9 mouse cellular contexts compared by ENCODE assay signal in genomic region chrX:36989752-36990404, GRCm38 (mm10). TPM values are rescaled to one million over a fixed set of nuclear protein-coding genes. Genes with fewer than 3 reads are reported as not detected.
A peak's percentile ranks its signal among the peaks of the same experiment; 100 is the strongest.
DNase-seq lines count a peak whose midpoint lies in the region; ATAC-seq and TF ChIP-seq lines count a peak whose summit lies in the region.
"Had no signal": no experiment of that assay in that cellular context is flagged by ENCODE, and none has a peak within 500 bp of the region (broad histone marks: within the 10 kb centered on the region; RNA-seq: fewer than 3 reads in every experiment).

No protein-coding gene starts in this region.

- TF ChIP-seq CTCF in kidney, adult 2 months (conservative IDR thresholded peaks at IDR 0.05; ENCODE audit: insufficient read depth, insufficient read length, low read depth, low read length): no peak
- TF ChIP-seq CTCF in ES-Bruce4 (IDR thresholded peaks at IDR 0.05; ENCODE audit: low read depth, low read length): no peak

- ATAC-seq in embryonic facial prominence, embryonic 14.5 days (ENCODE audit: low read depth): peak; percentile 10; the same call in 1 of the 2 replicates
- ATAC-seq in limb, embryonic 12.5 days (ENCODE audit: insufficient number of reproducible peaks, insufficient read depth, low FRiP score, low TSS enrichment, low read depth): 0 out of 2 replicates have a peak, but pooled peaks have one; percentile 33
- 0 out of 2 replicates have a peak, but pooled peaks have one; percentile 2 for ATAC-seq in stomach, embryonic 14.5 days (ENCODE audit: insufficient number of reproducible peaks, insufficient read depth, low FRiP score, low read depth)

- no peaks in the 10 kb centered on the region for H3K9me3 ChIP-seq in ES-Bruce4 (replicated peaks; ENCODE audit: control insufficient read depth, insufficient read depth, low read length, poor library complexity, severe bottlenecking)
- no peaks in the 10 kb centered on the region for H3K9me3 ChIP-seq in embryonic facial prominence, embryonic 14.5 days (ENCODE audit: control insufficient read depth, low read length)
- H3K9me3 ChIP-seq in limb, embryonic 12.5 days: no peaks in the 10 kb centered on the region
- H3K9me3 ChIP-seq in stomach, embryonic 14.5 days (ENCODE audit: control insufficient read depth, low read depth, low read length): no peaks in the 10 kb centered on the region

- no peaks in the 10 kb centered on the region for H3K4me1 ChIP-seq in kidney, adult 2 months (ENCODE audit: control insufficient read depth, insufficient read depth, low read length)
- no peaks in the 10 kb centered on the region for H3K4me1 ChIP-seq in ES-Bruce4 (ENCODE audit: control insufficient read depth, insufficient read depth, low read length)
- peaks cover 2% of the 10 kb centered on the region; the same call in 1 of the 2 replicates for H3K4me1 ChIP-seq in embryonic facial prominence, embryonic 14.5 days (ENCODE audit: control insufficient read depth, insufficient read depth, low read length)
- H3K4me1 ChIP-seq in limb, embryonic 12.5 days (replicated peaks): peaks cover 30% of the 10 kb centered on the region
- H3K4me1 ChIP-seq in stomach, embryonic 14.5 days (ENCODE audit: control insufficient read depth, insufficient read depth, low read length): no peaks in the 10 kb centered on the region

- TF ChIP-seq POLR2A in kidney, adult 2 months (IDR thresholded peaks at IDR 0.05; ENCODE audit: low read depth, low read length): no peak
- TF ChIP-seq POLR2A in ES-Bruce4 (IDR thresholded peaks at IDR 0.05; ENCODE audit: insufficient read depth, low read length): no peak

- H3K36me3 ChIP-seq in kidney, adult 2 months (ENCODE audit: control insufficient read depth, insufficient read depth, low read length): no peaks in the 10 kb centered on the region
- H3K36me3 ChIP-seq in ES-Bruce4 (ENCODE audit: control insufficient read depth, insufficient read depth, low read length, poor library complexity, severe bottlenecking): no peaks in the 10 kb centered on the region
- no peaks in the 10 kb centered on the region for H3K36me3 ChIP-seq in embryonic facial prominence, embryonic 14.5 days (ENCODE audit: control insufficient read depth, insufficient read depth, low read length)
- H3K36me3 ChIP-seq in limb, embryonic 12.5 days: no peaks in the 10 kb centered on the region
- H3K36me3 ChIP-seq in stomach, embryonic 14.5 days (ENCODE audit: control insufficient read depth, insufficient read depth, low read length): no peaks in the 10 kb centered on the region

- H3K4me3 ChIP-seq in kidney, adult 2 months (ENCODE audit: insufficient read depth, low read depth, low read length): peak overlapping the region; percentile 64
- H3K4me3 ChIP-seq in ES-Bruce4 (ENCODE audit: low read depth, low read length): peak overlapping the region; percentile 91
- peak overlapping the region; percentile 58 for H3K4me3 ChIP-seq in embryonic facial prominence, embryonic 14.5 days (ENCODE audit: low read depth, low read length)
- H3K4me3 ChIP-seq in limb, embryonic 12.5 days (replicated peaks): peak overlapping the region; percentile 61
- peak overlapping the region; percentile 50 for H3K4me3 ChIP-seq in stomach, embryonic 14.5 days (ENCODE audit: low read depth, low read length)

- H3K9ac ChIP-seq in ES-Bruce4 (ENCODE audit: low read depth, poor library complexity, severe bottlenecking): 0 out of 2 replicates have a peak overlapping the region, but pooled peaks have one; percentile 54
- H3K9ac ChIP-seq in embryonic facial prominence, embryonic 14.5 days (ENCODE audit: low read depth, low read length): no peak overlapping the region; the same call in none of the 2 replicates
- 0 out of 2 replicates have a peak overlapping the region, but pooled peaks have one; percentile 68 for H3K9ac ChIP-seq in limb, embryonic 12.5 days (replicated peaks)
- no peak overlapping the region for H3K9ac ChIP-seq in stomach, embryonic 14.5 days (replicated peaks; ENCODE audit: low read depth, low read length)

- no peaks in the 10 kb centered on the region for H3K27me3 ChIP-seq in kidney, adult 2 months (replicated peaks; ENCODE audit: control insufficient read depth, insufficient read depth, low read length)
- H3K27me3 ChIP-seq in ES-Bruce4 (ENCODE audit: control insufficient read depth, insufficient read depth, low read length, poor library complexity, severe bottlenecking): no peaks in the 10 kb centered on the region
- H3K27me3 ChIP-seq in embryonic facial prominence, embryonic 14.5 days (replicated peaks; ENCODE audit: control insufficient read depth, insufficient read depth, low read length): no peaks in the 10 kb centered on the region
- H3K27me3 ChIP-seq in limb, embryonic 12.5 days: no peaks in the 10 kb centered on the region
- H3K27me3 ChIP-seq in stomach, embryonic 14.5 days (ENCODE audit: control insufficient read depth, insufficient read depth, low read length): no peaks in the 10 kb centered on the region

- DNase-seq in kidney, adult 2 months: peak; percentile 11
- DNase-seq in kidney, postnatal 10 days: no peak
- no peak for DNase-seq in embryonic facial prominence, embryonic 14.5 days (ENCODE audit: low spot score)
- no peak for DNase-seq in urinary bladder, postnatal 36 days (ENCODE audit: low spot score in 2 of 2)
- no peak for DNase-seq in yolk sac, embryonic 10.5 days (ENCODE audit: low spot score)

- H3K4me2 ChIP-seq in embryonic facial prominence, embryonic 14.5 days (ENCODE audit: low read depth, low read length): peak overlapping the region; percentile 65
- peak overlapping the region; percentile 63 for H3K4me2 ChIP-seq in limb, embryonic 12.5 days
- peak overlapping the region; percentile 65 for H3K4me2 ChIP-seq in stomach, embryonic 14.5 days (replicated peaks; ENCODE audit: low read depth, low read length)

- 27% methylated on average over 8 of the region's 11 CpGs for whole genome bisulfite sequencing in kidney, adult 2 months
- WGBS in embryonic facial prominence, embryonic 14.5 days: 26% methylated on average over 6 of the region's 11 CpGs
- 19% methylated on average over 8 of the region's 11 CpGs for WGBS in limb, embryonic 12.5 days
- 27% methylated on average over 7 of the region's 11 CpGs for WGBS in stomach, embryonic 14.5 days

- no peak overlapping the region for H3K27ac ChIP-seq in kidney, adult 2 months (ENCODE audit: insufficient read depth, low read depth, low read length)
- no peak overlapping the region for H3K27ac ChIP-seq in ES-Bruce4 (ENCODE audit: insufficient read depth, low read length)
- H3K27ac ChIP-seq in embryonic facial prominence, embryonic 14.5 days (replicated peaks; ENCODE audit: low read depth, low read length): no peak overlapping the region
- peak overlapping the region; percentile 88 for H3K27ac ChIP-seq in limb, embryonic 12.5 days
- H3K27ac ChIP-seq in stomach, embryonic 14.5 days (ENCODE audit: low read length): no peak overlapping the region

- TF ChIP-seq EP300 in ES-Bruce4 (IDR thresholded peaks at IDR 0.05; ENCODE audit: insufficient read depth, low read depth, low read length): no peak

RNA-seq across cellular contexts. Expression of gene Sept6, which starts 1.7 kb away (rescaled TPM):
- 5.3 and 5.7 TPM in 2 replicates for polyA plus RNA-seq in kidney, adult 2 months (2012; rRNA removed)
- polyA plus RNA-seq in ES-Bruce4 (2011; ENCODE audit: insufficient read depth, insufficient read length, low read depth, missing spikeins): 18.5 and 20.4 TPM in 2 replicates
- polyA plus RNA-seq in embryonic facial prominence, embryonic 14.5 days (2014; fragmentation: Nextera tagmentation; extraction: Ambion mirVana): 30.5 and 37.3 TPM in 2 replicates
- 82.7 and 83.5 TPM in 2 replicates for polyA plus RNA-seq in limb, embryonic 12.5 days (2016; fragmentation: Nextera tagmentation; extraction: Ambion mirVana)
- 21.0 and 24.7 TPM in 2 replicates for polyA plus RNA-seq in stomach, embryonic 14.5 days (2014; fragmentation: Nextera tagmentation; extraction: Ambion mirVana)

RNA-seq across cellular contexts. Expression of gene Sowahd, which starts 58.8 kb away (rescaled TPM):
- 0.22 and 0.29 TPM in 2 replicates for polyA plus RNA-seq in kidney, adult 2 months (2012; rRNA removed)
- polyA plus RNA-seq in ES-Bruce4 (2011; ENCODE audit: insufficient read depth, insufficient read length, low read depth, missing spikeins): not detected in 2 replicates
- polyA plus RNA-seq in embryonic facial prominence, embryonic 14.5 days (2014; fragmentation: Nextera tagmentation; extraction: Ambion mirVana): 0.30 and 0.35 TPM in 2 replicates
- polyA plus RNA-seq in limb, embryonic 12.5 days (2016; fragmentation: Nextera tagmentation; extraction: Ambion mirVana): not detected in 2 replicates
- polyA plus RNA-seq in stomach, embryonic 14.5 days (2014; fragmentation: Nextera tagmentation; extraction: Ambion mirVana): 0.27 TPM in 1 of 2 replicates, not detected in the other
- polyA plus RNA-seq: brain, embryonic 14.5 days had no signal

Comparison
In these comparisons a context has a peak if more than half of its experiments do, and no peak if none do; other contexts are left out.
1. H3K9ac ChIP-seq: peak in ES-Bruce4 (single experiment) and limb, embryonic 12.5 days (single experiment); none in embryonic facial prominence, embryonic 14.5 days (single experiment) and stomach, embryonic 14.5 days (single experiment).
2. Peak in every context shown above with its lines, with median percentiles within 50 percentile points of each other: H3K4me3 ChIP-seq, ATAC-seq and H3K4me2 ChIP-seq.